In the genomic region with DNA sequence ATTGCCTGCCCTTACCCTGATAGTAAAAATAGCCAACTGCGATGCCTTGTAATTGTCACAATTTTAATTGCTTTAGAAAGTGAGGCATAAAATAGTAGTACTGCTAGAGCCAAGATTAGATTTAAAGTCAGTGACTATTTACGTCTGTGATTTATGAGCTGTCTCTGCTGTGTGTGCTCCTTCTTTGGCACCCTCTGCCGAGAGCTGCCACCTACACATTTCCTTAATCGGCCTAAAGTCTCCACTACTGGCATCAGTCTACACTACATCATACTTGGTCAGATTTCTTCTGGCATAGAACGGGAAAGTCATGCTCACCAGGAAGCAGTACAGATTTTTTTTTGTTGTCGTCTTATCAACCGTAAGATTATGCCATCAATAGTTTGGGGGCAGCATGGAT, we compare ENCODE assay signal across 25 mouse cellular contexts.
A peak's percentile ranks its signal among the peaks of the same experiment; 100 is the strongest.
DNase-seq lines count a peak whose midpoint lies in the region; ATAC-seq and TF ChIP-seq lines count a peak whose summit lies in the region.
"Had no signal": no experiment of that assay in that cellular context is flagged by ENCODE, and none has a peak within 500 bp of the region (broad histone marks: within the 10 kb centered on the region; RNA-seq: fewer than 3 reads in every experiment).

No protein-coding gene starts in this region.

- 61% methylated on average over 7 of the region's 7 CpGs for WGBS in stomach, postnatal 0 days
- WGBS in hindbrain, embryonic 12.5 days, result 83% methylated on average over 7 of the region's 7 CpGs

- H3K9me3 ChIP-seq in stomach, postnatal 0 days (ENCODE audit: control insufficient read depth, low read length), result no peaks in the 10 kb centered on the region
- H3K9me3 ChIP-seq in hindbrain, embryonic 12.5 days (replicated peaks), result no peaks in the 10 kb centered on the region
- H3K9me3 ChIP-seq: heart, embryonic 13.5 days; intestine, embryonic 15.5 days; limb, embryonic 10.5 days; liver, embryonic 15.5 days; neural tube, embryonic 12.5 days had no signal

- no peak for TF ChIP-seq EP300 in stomach, postnatal 0 days (optimal IDR thresholded peaks at IDR 0.05)

- H3K36me3 ChIP-seq in stomach, postnatal 0 days (ENCODE audit: control insufficient read depth, insufficient read depth, low read length), result no peaks in the 10 kb centered on the region
- H3K36me3 ChIP-seq in hindbrain, embryonic 12.5 days, result no peaks in the 10 kb centered on the region
- H3K36me3 ChIP-seq: heart, embryonic 13.5 days; intestine, embryonic 15.5 days; limb, embryonic 10.5 days; liver, embryonic 15.5 days; neural tube, embryonic 12.5 days had no signal

- DNase-seq in left cerebral cortex, adult 11 months (ENCODE audit: low spot score), result peak; percentile 32
- DNase-seq in left cerebral cortex, postnatal 4 days, result no peak
- DNase-seq in left cerebral cortex, adult 18-20 months (ENCODE audit: low spot score in 2 of 2), result peak; percentile 15 to 49
- peak; percentile 20 to 46 for DNase-seq in left cerebral cortex, postnatal 36 days (ENCODE audit: low spot score in 2 of 2)
- DNase-seq in right cerebral cortex, postnatal 36 days (ENCODE audit: low spot score in 2 of 2), result peak; percentile 25 to 72
- DNase-seq in adrenal gland, adult (ENCODE audit: inconsistent age in 2 of 2, low spot score in 1 of 2), result no peak
- no peak for DNase-seq in stomach, postnatal 0 days (ENCODE audit: low spot score)
- DNase-seq: adrenal gland, postnatal 36 days; cerebellum, adult 11-12 months; gastrocnemius, postnatal 25 days; heart, adult 2 months; kidney, adult 8-10 months; kidney, postnatal 36 days; liver; lung, postnatal 4 days; spleen, adult 18-20 months; thymus, postnatal 25 days had no signal

- H3K4me1 ChIP-seq in stomach, postnatal 0 days (replicated peaks; ENCODE audit: control insufficient read depth, insufficient read depth), result no peaks in the 10 kb centered on the region
- H3K4me1 ChIP-seq in hindbrain, embryonic 12.5 days, result 0 out of 2 replicates have a peak, but pooled peaks cover 2% of the 10 kb centered on the region
- H3K4me1 ChIP-seq: heart, embryonic 13.5 days; intestine, embryonic 15.5 days; limb, embryonic 10.5 days; liver, embryonic 15.5 days; neural tube, embryonic 12.5 days had no signal

- H3K27me3 ChIP-seq in stomach, postnatal 0 days (ENCODE audit: control insufficient read depth, insufficient read depth, low read length), result no peaks in the 10 kb centered on the region
- H3K27me3 ChIP-seq in hindbrain, embryonic 12.5 days, result no peaks in the 10 kb centered on the region
- H3K27me3 ChIP-seq: heart, embryonic 13.5 days; intestine, embryonic 15.5 days; liver, embryonic 15.5 days; neural tube, embryonic 12.5 days had no signal

- no peak overlapping the region for H3K9ac ChIP-seq in stomach, postnatal 0 days (ENCODE audit: low read length)
- H3K9ac ChIP-seq in hindbrain, embryonic 12.5 days, result no peak overlapping the region
- H3K9ac ChIP-seq: heart, embryonic 13.5 days; hindbrain, embryonic 14.5 days; intestine, embryonic 15.5 days; liver, embryonic 15.5 days; neural tube, embryonic 12.5 days had no signal

- intact Hi-C loops in left cerebral cortex, postnatal 4 days (cut with DNase I), result no loop called here
- intact Hi-C loops in left cerebral cortex, postnatal 36 days (cut with DNase I), result no loop called here

- no peak for ATAC-seq in stomach, postnatal 0 days (ENCODE audit: low FRiP score, low TSS enrichment)
- ATAC-seq in hindbrain, embryonic 12.5 days (ENCODE audit: low FRiP score), result no peak
- ATAC-seq: CD4-positive, CD25-positive, alpha-beta regulatory T cell, adult 4 months; intestine, embryonic 15.5 days had no signal

- H3K4me3 ChIP-seq in stomach, postnatal 0 days (ENCODE audit: low read depth, low read length), result no peak overlapping the region
- no peak overlapping the region for H3K4me3 ChIP-seq in hindbrain, embryonic 12.5 days
- H3K4me3 ChIP-seq: heart, adult 2 months; heart, embryonic 13.5 days; intestine, embryonic 15.5 days; limb, embryonic 10.5 days; liver, embryonic 15.5 days; neural tube, embryonic 12.5 days had no signal

- H3K4me2 ChIP-seq in stomach, postnatal 0 days (replicated peaks; ENCODE audit: low read depth), result no peak overlapping the region
- H3K4me2 ChIP-seq in hindbrain, embryonic 12.5 days (replicated peaks), result no peak overlapping the region
- H3K4me2 ChIP-seq: heart, embryonic 13.5 days; hindbrain, embryonic 14.5 days; intestine, embryonic 15.5 days; liver, embryonic 15.5 days; neural tube, embryonic 12.5 days had no signal

- no peak overlapping the region for H3K27ac ChIP-seq in stomach, postnatal 0 days (replicated peaks)
- H3K27ac ChIP-seq in hindbrain, embryonic 12.5 days, result no peak overlapping the region
- H3K27ac ChIP-seq: heart, adult 2 months; heart, embryonic 13.5 days; hindbrain, embryonic 14.5 days; intestine, embryonic 15.5 days; limb, embryonic 10.5 days; liver, embryonic 15.5 days; neural tube, embryonic 12.5 days had no signal

- no peak for TF ChIP-seq CTCF in stomach, postnatal 0 days (IDR thresholded peaks at IDR 0.05; ENCODE audit: low read depth)

Comparison
In these comparisons a context has a peak if more than half of its experiments do, and no peak if none do; other contexts are left out.
1. DNase-seq: peak in left cerebral cortex, adult 11 months (single experiment), left cerebral cortex, adult 18-20 months (2 of 2), left cerebral cortex, postnatal 36 days (2 of 2) and right cerebral cortex, postnatal 36 days (2 of 2); none in left cerebral cortex, postnatal 4 days (single experiment), adrenal gland, adult (0 of 2) and stomach, postnatal 0 days (single experiment).